Mouse (Mus musculus): ENCODE results near the gene Klf9.

GRCm38 (mm10) chr19:23125227-23126150 is 15.5 kb upstream of the Klf9 start:
- no peak for TF ChIP-seq EP300 (IDR thresholded peaks at IDR 0.05; ENCODE audit: low read depth)
- no peak for TF ChIP-seq CTCF (IDR thresholded peaks at IDR 0.05; ENCODE audit: low read depth)
